In the genomic region with DNA sequence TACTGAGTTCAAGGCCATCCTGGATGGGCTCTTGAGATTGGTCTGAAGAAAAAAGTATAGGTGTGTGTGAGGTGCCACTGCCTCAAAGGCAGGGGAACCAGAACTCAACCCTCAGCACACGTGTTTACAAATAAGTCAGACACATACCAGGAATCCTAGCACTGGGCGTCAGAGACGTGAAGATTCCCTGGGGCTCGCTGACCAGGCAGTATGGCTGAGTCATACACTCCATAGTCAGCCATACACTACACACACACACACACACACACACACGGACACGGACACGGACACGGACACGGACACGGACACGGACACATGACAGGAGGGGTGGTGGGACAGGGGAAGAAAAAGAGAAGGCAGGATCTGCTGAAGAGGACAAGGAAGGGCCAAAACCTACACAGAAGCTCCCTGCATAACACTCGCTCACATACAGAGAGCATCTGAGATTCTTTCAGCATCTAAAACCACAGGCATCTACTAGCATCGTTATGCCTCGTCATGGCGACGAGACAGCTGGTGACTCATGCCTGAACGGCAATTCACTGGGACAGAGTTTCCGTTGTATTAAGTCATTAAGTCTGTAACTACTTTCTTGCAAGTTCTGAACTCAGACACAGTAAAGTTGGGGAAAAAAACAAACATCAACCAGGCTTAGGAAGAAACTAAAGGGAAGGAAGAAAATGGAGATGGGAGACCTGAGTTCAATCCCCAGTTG, we compare ENCODE assay signal across 9 mouse cellular contexts. TPM values are rescaled to one million over a fixed set of nuclear protein-coding genes. Genes with fewer than 3 reads are reported as not detected.
A peak's percentile ranks its signal among the peaks of the same experiment; 100 is the strongest.
DNase-seq lines count a peak whose midpoint lies in the region; ATAC-seq and TF ChIP-seq lines count a peak whose summit lies in the region.
"Had no signal": no experiment of that assay in that cellular context is flagged by ENCODE, and none has a peak within 500 bp of the region (broad histone marks: within the 10 kb centered on the region; RNA-seq: fewer than 3 reads in every experiment).

No protein-coding gene starts in this region.

- ATAC-seq in megakaryocyte progenitor cell, adult 5-6 weeks (replicated peaks; ENCODE audit: poor library complexity) = peak; percentile 53
- no peak for ATAC-seq in forebrain, embryonic 12.5 days (ENCODE audit: low FRiP score)

- H3K4me2 ChIP-seq in forebrain, embryonic 12.5 days = no peak overlapping the region
- H3K4me2 ChIP-seq: neural tube, embryonic 12.5 days had no signal

- H3K9me3 ChIP-seq in forebrain, embryonic 12.5 days = no peaks in the 10 kb centered on the region
- H3K9me3 ChIP-seq: neural tube, embryonic 12.5 days had no signal

- no peaks in the 10 kb centered on the region for H3K36me3 ChIP-seq in forebrain, embryonic 12.5 days (replicated peaks)
- H3K36me3 ChIP-seq: neural tube, embryonic 12.5 days had no signal

- no peak for TF ChIP-seq CTCF in gastrocnemius, adult 2 months (IDR thresholded peaks at IDR 0.05)
- TF ChIP-seq CTCF in brain, embryonic 14.5 days (IDR thresholded peaks at IDR 0.05; ENCODE audit: borderline replicate concordance, extremely low read depth, insufficient read depth, insufficient read length) = no peak

- H3K4me3 ChIP-seq in gastrocnemius, adult 2 months = no peak overlapping the region
- no peak overlapping the region for H3K4me3 ChIP-seq in forebrain, embryonic 12.5 days (replicated peaks)
- H3K4me3 ChIP-seq: neural tube, embryonic 12.5 days had no signal

- no peak overlapping the region for H3K9ac ChIP-seq in forebrain, embryonic 12.5 days
- H3K9ac ChIP-seq: neural tube, embryonic 12.5 days had no signal

- no peak for TF ChIP-seq POLR2A in brain, embryonic 14.5 days (IDR thresholded peaks at IDR 0.05; ENCODE audit: borderline replicate concordance, extremely low read depth, insufficient read depth, insufficient read length, poor library complexity, severe bottlenecking)

- intact Hi-C loops in gastrocnemius, adult 2 months (cut with DNase I) = no loop called here

- no peak overlapping the region for H3K27ac ChIP-seq in gastrocnemius, adult 2 months
- no peak overlapping the region for H3K27ac ChIP-seq in forebrain, embryonic 12.5 days
- H3K27ac ChIP-seq: neural tube, embryonic 12.5 days had no signal

- 77% methylated on average over 18 of the region's 18 CpGs for WGBS in forebrain, embryonic 12.5 days

- peak; percentile 49 for DNase-seq in gastrocnemius, adult 2 months
- DNase-seq in gastrocnemius, postnatal 25 days = no peak
- peak; percentile 81 for DNase-seq in CD4-positive helper T cell, adult 2 months (ENCODE audit: low read depth, low spot score)
- peak; percentile 19 for DNase-seq in brain, embryonic 14.5 days (ENCODE audit: low read depth)
- DNase-seq in neural tube, embryonic 10.5 days (ENCODE audit: extremely low spot score, low spot score) = no peak
- DNase-seq in c-Kit-positive CD71-positive TER-119-positive erythroid progenitor cells, embryonic 14.5 days (ENCODE audit: low spot score) = no peak

- H3K4me1 ChIP-seq in forebrain, embryonic 12.5 days = 0 out of 2 replicates have a peak, but pooled peaks cover 3% of the 10 kb centered on the region

- H3K27me3 ChIP-seq in forebrain, embryonic 12.5 days = no peaks in the 10 kb centered on the region
- H3K27me3 ChIP-seq: neural tube, embryonic 12.5 days had no signal

RNA-seq across cellular contexts. Expression of a gene that starts 2.5 kb away (rescaled TPM):
- 10 to 100 TPM; 14.8 to 16.0 TPM for total RNA-seq in gastrocnemius, adult 2 months (2021)
- total RNA-seq in gastrocnemius, postnatal 25 days (2021) = 10 to 100 TPM; 16.8 to 18.8 TPM
- polyA plus RNA-seq in brain, embryonic 14.5 days (2012; rRNA removed) = 27.1 and 31.4 TPM in 2 replicates
- 90.5 and 94.3 TPM in 2 replicates for total RNA-seq in megakaryocyte progenitor cell, adult 5-6 weeks (2015)
- 81.0 and 113 TPM in 2 replicates for total RNA-seq in megakaryocyte progenitor cell, adult 5-6 weeks (2017)
- 30.8 and 31.6 TPM in 2 replicates for polyA plus RNA-seq in forebrain, embryonic 12.5 days (2016; fragmentation: Nextera tagmentation; extraction: Ambion mirVana)

RNA-seq across cellular contexts. Expression of a gene that starts 32.4 kb away (rescaled TPM):
- 1 to 10 TPM; 1.3 to 1.7 TPM for total RNA-seq in gastrocnemius, adult 2 months (2021)
- 1 to 10 TPM; 1.5 to 1.6 TPM for total RNA-seq in gastrocnemius, postnatal 25 days (2021)
- 31.2 and 37.1 TPM in 2 replicates for polyA plus RNA-seq in brain, embryonic 14.5 days (2012; rRNA removed)
- total RNA-seq in megakaryocyte progenitor cell, adult 5-6 weeks (2015) = 3.5 and 3.7 TPM in 2 replicates
- total RNA-seq in megakaryocyte progenitor cell, adult 5-6 weeks (2017) = 6.7 and 10.0 TPM in 2 replicates
- 3.7 and 4.5 TPM in 2 replicates for polyA plus RNA-seq in forebrain, embryonic 12.5 days (2016; fragmentation: Nextera tagmentation; extraction: Ambion mirVana)

Comparison
In these comparisons a context has a peak if more than half of its experiments do, and no peak if none do; other contexts are left out.
1. DNase-seq: peak in gastrocnemius, adult 2 months (single experiment), CD4-positive helper T cell, adult 2 months (single experiment) and brain, embryonic 14.5 days (single experiment); none in gastrocnemius, postnatal 25 days (single experiment), neural tube, embryonic 10.5 days (single experiment) and c-Kit-positive CD71-positive TER-119-positive erythroid progenitor cells, embryonic 14.5 days (single experiment).
2. RNA of a gene that starts 2.5 kb away (total RNA-seq): 81.0 to 113 TPM in megakaryocyte progenitor cell, adult 5-6 weeks; 16.8 to 18.8 TPM in gastrocnemius, postnatal 25 days and 14.8 to 16.0 TPM in gastrocnemius, adult 2 months; every median in the first group is over 4 times any median in the second.